Mouse (Mus musculus) embryonic fibroblast, embryonic 13.5 days (primary cell): ENCODE measurements around the gene Pfkfb4.

Experiments used
- CTCF ChIP-seq: IDR thresholded peaks from 2 replicates; pipeline ENCODE4 v1.5.1; 2011; ENCODE audit warnings: mild to moderate bottlenecking, control low read depth, low read length, moderate library complexity, borderline replicate concordance; ENCODE audit not compliant: insufficient read depth
- POLR2A ChIP-seq: IDR thresholded peaks from 2 replicates; pipeline ENCODE4 v1.6.1; 2011; ENCODE audit warnings: low read depth, mild to moderate bottlenecking, control low read depth, low read length, moderate library complexity

DNA sequence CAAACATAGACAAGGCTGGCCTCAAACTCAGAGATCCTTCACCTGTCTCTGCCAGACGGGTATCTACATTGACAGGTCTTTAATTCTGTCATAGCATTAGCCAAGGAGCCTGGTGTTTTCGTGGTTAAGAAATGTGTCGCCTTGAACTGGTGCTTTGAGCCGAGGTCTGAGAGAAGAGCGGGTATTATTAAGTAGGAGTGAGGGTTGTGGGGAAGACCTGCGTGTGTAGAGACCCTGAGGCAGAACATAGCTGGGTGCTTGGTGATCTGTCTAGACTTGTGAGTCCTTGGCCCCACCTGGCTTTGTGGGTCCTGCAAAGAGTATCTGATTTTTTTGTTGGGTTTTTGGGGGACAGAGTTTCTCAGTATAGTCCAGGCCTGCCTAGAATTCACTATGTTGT, 62.3 kb downstream of the Pfkfb4 start:
- TF ChIP-seq CTCF (no peak), POLR2A (no peak)
